Mouse (Mus musculus) left cerebral cortex, postnatal 10 days (tissue): ENCODE measurements at regions not wholly inside any gene's neighbourhood (a gene's known extent, or its start where the extent isn't known, plus 50 kb on each side); places are given as distances from the start of the nearest gene placed in this dataset.

Experiments used
- DNase-seq, 2 experiments: peaks; one replicate each; pipeline ENCODE4 v3.0.0; 2021 to 2022; ENCODE audit warnings: low spot score in 2 of 2, mixed read lengths in 1 of 2; ENCODE audit errors: extremely low spot score in 1 of 2
- intact Hi-C: fragments of 180-260 bp; cut with DNase I; formaldehyde crosslinking; loops from one replicate; pipeline ENCODE4 v1.15.1; 2025

GRCm38 (mm10) chr6:126371971-126372370, 163.2 kb downstream of the Kcna5 start:
- DNase-seq = peak; percentile 9 to 64
- intact Hi-C loops = loop anchor here (10.0 kb wide), 1 partner anchor 747 kb away; no protein-coding TSS in a partner anchor

- no peak for DNase-seq
- intact Hi-C loops = loop anchor here (10.0 kb wide), 1 partner anchor 747 kb away; no protein-coding TSS in a partner anchor
These were observed 163.7 kb downstream of the Kcna5 start for GRCm38 (mm10) chr6:126371489-126371888.

GRCm38 (mm10) chr6:126365495-126365894, 169.7 kb downstream of the Kcna5 start:
- intact Hi-C loops = no loop called here
- DNase-seq = no peak

DNA sequence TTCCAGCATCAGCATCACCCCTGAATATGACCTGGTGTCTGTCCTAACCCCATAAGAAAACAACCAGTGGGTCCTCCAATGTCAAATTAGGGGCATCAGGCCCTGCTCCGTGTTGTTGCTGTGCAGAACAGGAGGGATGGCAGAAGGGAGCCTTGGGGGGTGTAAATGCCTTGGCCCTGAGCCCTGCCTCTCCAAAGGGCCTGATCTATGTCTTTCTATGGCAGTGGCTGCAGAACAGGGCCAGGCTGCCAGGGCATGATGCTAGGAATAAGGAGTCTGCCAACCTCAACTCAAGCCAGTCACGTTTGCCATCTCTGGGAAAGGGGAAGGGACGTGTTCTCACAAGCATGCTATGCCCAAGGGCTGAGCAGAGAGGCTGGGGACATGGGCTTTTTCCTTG, 172.9 kb downstream of the Kcna5 start:
- intact Hi-C loops = no loop called here
- no peak for DNase-seq

DNA sequence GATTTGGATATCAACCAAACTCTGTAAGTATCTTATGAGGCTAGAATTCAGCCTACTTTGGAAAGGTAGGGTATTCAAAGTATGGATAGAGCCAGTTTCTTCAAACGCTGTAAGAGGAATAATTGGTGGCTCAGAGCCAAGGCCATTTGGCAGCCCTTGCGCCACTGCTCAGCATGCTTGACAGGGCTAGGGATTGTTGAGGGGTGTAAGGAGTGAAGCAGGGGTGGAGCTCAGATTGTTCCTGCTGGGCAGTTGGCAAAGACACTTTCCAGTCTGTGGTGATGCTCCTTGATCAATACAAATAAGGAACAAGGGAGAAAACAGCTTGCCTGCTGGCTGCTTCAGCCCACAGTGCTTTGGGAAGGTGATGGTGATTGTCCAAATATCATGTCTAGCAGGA, 181.9 kb downstream of the Kcna5 start:
- DNase-seq = peak in 1 of 2 experiments; percentile 27
- intact Hi-C loops = no loop called here

- no peak for DNase-seq
- intact Hi-C loops = no loop called here
These were observed 183.8 kb upstream of the Ntf3 start for GRCm38 (mm10) chr6:126350476-126350875.

DNA sequence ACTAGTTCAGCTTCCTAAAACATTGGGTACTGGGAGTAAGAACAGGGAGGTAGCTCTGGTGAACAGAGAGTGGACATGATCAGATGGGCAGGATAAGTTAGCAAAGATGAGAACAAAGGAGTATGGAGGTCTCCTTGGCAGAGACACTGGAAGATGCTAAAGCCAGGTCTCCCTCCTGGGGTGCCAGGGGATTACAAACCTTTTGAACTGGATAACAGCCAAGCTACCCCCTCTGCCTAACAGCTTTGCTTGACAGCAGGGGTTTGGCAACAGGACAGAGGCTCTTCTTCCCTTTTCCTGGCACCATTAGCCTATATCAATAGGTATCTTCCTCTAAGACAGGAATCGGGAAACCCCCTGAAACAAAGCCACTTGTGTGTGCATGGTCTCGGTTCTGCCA, 183.2 kb upstream of the Ntf3 start:
- intact Hi-C loops = no loop called here
- no peak for DNase-seq

DNA sequence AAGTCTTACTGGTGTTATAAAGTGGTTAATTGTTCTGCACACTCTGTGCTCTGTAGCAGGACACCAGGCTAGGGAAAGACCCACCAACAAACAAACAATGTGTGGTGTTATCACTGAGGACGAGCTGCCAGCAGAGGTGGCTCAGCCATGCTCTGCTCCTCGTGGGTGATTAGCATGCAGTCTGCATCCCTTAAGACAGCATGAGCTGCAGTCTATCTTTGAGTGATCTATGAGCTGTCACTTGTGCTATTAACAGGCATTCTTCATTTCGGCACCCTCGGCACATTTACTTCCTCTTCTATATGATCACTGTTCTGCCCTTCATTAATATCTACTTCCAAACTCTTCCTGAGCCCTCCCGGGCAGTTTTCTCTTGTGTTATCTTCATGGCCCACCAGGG, 178.5 kb upstream of the Ntf3 start:
- no peak for DNase-seq
- intact Hi-C loops = no loop called here

GRCm38 (mm10) chr6:126340098-126340610, 173.4 kb upstream of the Ntf3 start:
- DNase-seq = peak; percentile 37 to 40
- intact Hi-C loops = no loop called here

GRCm38 (mm10) chr6:126337711-126338110, 171.0 kb upstream of the Ntf3 start:
- DNase-seq = no peak
- intact Hi-C loops = no loop called here

DNA sequence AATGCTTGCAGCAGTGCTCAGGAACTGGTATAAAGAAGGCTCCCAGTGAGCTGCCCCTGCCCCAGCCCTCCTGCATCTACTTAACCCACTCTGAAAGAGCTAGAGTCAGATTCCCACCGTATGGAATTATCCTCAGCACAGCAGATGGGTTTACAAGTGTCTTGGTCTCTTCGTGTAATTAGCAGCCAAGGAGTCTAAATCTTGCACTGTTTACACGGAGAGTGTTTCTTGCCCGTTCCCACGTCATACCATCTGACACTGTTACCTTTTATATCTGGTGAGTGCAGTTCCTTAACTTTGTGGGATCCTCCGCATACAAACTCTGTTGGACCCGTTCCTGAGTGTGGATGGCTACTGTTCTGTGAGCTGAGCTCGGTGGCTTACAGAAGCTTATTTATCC, 167.5 kb upstream of the Ntf3 start:
- peak; percentile 19 to 52 for DNase-seq
- intact Hi-C loops = no loop called here

- DNase-seq = no peak
- intact Hi-C loops = no loop called here
These were observed 160.5 kb upstream of the Ntf3 start for GRCm38 (mm10) chr6:126327187-126327586.

DNA sequence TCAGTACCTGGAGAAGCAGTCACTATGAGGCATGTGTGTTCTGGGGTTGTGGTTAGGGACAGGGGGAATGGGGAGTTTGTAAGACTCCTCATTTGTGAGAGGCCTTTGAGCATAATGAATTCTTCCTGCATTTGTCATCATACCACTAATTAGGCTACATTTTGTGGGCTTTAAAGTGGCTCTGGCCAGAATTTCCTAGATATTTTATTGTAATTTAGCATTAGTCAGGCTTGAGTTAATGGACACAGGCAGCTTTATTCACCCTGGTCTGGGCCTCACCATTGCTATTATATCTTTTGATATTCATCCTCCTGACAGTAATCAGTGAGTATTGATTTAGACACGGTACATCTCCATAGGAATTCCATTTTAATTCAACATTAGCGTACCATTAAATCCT, 151.8 kb upstream of the Ntf3 start:
- intact Hi-C loops = no loop called here
- no peak for DNase-seq

DNA sequence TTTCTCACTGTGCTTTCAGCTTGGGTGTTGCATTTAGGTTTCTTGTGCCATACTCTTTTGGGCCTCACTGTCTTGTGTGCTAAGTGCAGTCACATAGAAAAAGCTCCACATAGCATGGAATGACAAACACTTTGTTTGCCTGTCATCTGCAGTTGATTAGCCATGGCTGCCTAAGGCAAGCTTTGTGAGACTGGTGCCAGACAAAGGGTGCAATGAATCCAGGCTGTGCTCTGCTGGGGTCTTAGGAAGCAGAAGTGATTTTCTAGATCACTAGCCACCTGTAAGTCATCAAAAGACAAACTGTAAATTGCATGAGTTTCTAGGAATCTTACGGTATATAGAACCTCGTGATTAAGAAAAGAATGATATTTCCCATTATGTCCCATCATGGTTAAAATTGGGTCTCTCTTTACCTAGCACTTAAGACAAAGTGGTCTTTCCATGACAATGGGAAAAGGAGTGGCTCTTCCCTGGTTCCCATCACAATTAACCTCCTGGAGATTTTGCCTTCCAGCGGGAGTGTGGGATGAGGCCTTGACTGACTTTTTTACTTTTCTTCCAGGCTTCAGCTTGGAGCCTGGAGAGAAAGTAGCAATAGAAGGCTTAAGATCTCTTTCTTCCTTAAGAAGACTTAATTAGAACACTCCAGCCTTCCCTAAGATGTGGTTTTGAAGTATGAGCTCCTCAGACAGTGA, 144.2 kb upstream of the Ntf3 start:
- DNase-seq = no peak
- intact Hi-C loops = no loop called here

DNA sequence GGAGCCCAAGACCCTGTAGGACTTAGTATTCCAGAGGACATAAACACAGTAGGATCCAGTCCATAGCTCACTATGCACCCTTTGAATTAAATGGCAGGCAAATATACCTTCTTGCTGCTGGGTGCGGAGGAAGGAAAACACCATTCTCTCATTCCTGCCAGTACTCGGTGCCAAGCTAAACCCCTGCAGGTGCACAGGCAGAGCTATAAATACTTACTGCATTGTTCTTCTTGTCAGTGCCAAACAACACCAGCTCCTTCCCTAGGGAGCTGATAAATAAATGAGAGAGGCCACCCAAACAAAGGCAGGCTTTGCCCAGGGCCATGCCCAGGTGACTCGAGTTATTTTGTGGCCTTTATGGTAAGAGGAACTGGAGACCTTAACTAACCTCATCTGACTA, 136.4 kb upstream of the Ntf3 start:
- intact Hi-C loops = no loop called here
- no peak for DNase-seq

DNA sequence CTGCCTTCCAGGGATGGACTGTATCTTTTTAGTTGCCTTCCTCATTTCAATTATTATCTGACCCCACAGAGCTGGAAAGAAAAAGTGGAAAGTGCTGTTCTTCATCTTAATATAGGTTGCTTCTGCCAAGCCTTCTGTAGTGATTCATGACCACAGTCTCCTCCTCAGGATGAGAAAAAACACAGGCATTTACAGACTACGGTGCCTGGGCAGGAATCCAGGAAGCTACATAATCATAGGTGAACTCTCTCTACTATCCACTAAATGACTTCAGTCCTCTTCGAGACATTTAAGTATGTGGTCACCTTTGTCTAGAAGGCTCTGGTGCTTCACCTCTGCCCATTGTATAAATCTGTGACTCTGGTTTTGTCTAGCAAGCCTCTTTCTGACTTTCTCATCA, 124.9 kb upstream of the Ntf3 start:
- intact Hi-C loops = no loop called here
- DNase-seq = no peak

DNA sequence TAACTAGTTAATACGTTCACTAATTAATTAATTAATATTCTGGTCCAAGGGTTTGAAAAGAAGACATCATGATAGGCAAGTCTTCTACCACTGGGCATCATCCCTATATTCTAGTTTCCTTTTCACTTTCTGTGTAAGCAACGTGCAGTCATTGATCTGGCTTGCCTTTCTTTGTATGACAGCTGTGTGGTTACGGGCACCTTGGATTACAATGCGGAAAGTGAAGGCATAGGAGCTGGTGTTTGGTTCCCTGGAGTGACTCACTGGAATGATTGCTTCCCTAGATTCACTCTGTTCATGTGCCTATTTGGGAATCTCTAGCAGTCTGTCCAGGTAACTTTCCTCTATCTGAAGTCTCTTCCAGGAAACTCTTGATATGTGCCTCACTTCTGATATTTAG, 120.5 kb upstream of the Ntf3 start:
- no peak for DNase-seq
- intact Hi-C loops = no loop called here

- DNase-seq = no peak
- intact Hi-C loops = no loop called here
These were observed 119.5 kb upstream of the Ntf3 start for GRCm38 (mm10) chr6:126286201-126286600.

DNA sequence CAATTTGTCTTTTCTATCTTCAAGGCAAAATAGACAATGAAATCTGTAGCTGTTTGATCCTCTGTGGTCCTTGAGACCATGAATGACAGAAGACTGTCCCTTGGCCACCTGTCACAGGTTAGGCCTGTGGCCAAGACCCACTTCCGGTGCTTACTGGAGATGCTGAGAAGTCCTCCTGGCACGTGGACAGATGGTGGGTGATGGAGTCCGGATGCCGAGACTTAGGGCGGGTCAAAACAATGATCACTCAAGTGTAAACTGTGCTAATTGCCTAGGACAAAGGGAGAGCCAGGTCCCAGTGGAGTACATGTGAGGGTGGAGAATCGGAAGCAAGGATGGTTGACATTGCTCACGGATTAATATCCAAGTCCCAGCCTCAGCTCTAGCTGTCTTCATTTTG, 117.7 kb upstream of the Ntf3 start:
- intact Hi-C loops = no loop called here
- DNase-seq = no peak

- intact Hi-C loops = no loop called here
- no peak for DNase-seq
These were observed 113.6 kb upstream of the Ntf3 start for GRCm38 (mm10) chr6:126280352-126280751.

GRCm38 (mm10) chr6:126245986-126246385, 79.3 kb upstream of the Ntf3 start:
- no peak for DNase-seq
- intact Hi-C loops = no loop called here
